Mouse (Mus musculus) kidney, adult 2 months (tissue): ENCODE results near the gene Mmp14.

Experiments used
- CTCF ChIP-seq: fragments of 200-500 bp; conservative IDR thresholded peaks from 2 replicates; pipeline ENCODE4 v1.5.1; 2011; ENCODE audit warnings: low read depth, mild to moderate bottlenecking, control low read depth, low read length, moderate library complexity, mixed read lengths; ENCODE audit not compliant: insufficient read depth, insufficient read length
- POLR2A ChIP-seq: fragments of 200-500 bp; IDR thresholded peaks from one replicate; pipeline ENCODE4 v1.6.1; 2011; ENCODE audit warnings: low read depth, low read length, control low read depth

- TF ChIP-seq CTCF (no peak), POLR2A (no peak)
These were observed 48.0 kb upstream of the Mmp14 start for GRCm38 (mm10) chr14:54383355-54383771.
